Mouse (Mus musculus) liver, embryonic 16.5 days (tissue): Measurements from ENCODE around the gene Il20rb. TPM values are rescaled to one million over a fixed set of nuclear protein-coding genes. Genes with fewer than 3 reads are reported as not detected.

Experiments
- ATAC-seq: fragments of 200-750 bp; cut with Nextera tagmentation; 2 replicates; pipeline ENCODE4 v1.8.0; 2017; ENCODE audit warnings: low read depth, mild to moderate bottlenecking, moderate number of reproducible peaks, moderate library complexity
- H3K27ac ChIP-seq: fragments of 300-500 bp; sonication (generic); 2 replicates; pipeline ENCODE4 v1.5.1; 2014; ENCODE audit warnings: mild to moderate bottlenecking, low read length
- H3K27me3 ChIP-seq: fragments of 300-500 bp; sonication (generic); 2 replicates; pipeline ENCODE4 v1.6.1; 2014; ENCODE audit warnings: low read depth, low read length, mixed read lengths; ENCODE audit not compliant: control insufficient read depth, insufficient read depth
- H3K36me3 ChIP-seq: fragments of 300-500 bp; sonication (generic); 2 replicates; pipeline ENCODE4 v1.6.1; 2014; ENCODE audit warnings: mild to moderate bottlenecking; ENCODE audit not compliant: control insufficient read depth, insufficient read depth
- H3K4me1 ChIP-seq: fragments of 300-500 bp; sonication (generic); 2 replicates; pipeline ENCODE4 v1.6.1; 2014; ENCODE audit warnings: low read depth, low read length, mixed read lengths; ENCODE audit not compliant: control insufficient read depth
- H3K4me2 ChIP-seq: fragments of 300-500 bp; sonication (generic); 2 replicates; pipeline ENCODE4 v1.6.1; 2014; ENCODE audit warnings: low read depth, low read length, mixed read lengths
- H3K4me3 ChIP-seq: fragments of 300-500 bp; sonication (generic); 2 replicates; pipeline ENCODE4 v1.5.1; 2014; ENCODE audit warnings: low read depth, mild to moderate bottlenecking, low read length
- H3K9ac ChIP-seq: fragments of 300-500 bp; sonication (generic); 2 replicates; pipeline ENCODE4 v1.6.1; 2014; ENCODE audit warnings: low read depth, low read length
- H3K9me3 ChIP-seq: fragments of 300-500 bp; sonication (generic); replicated peaks from 2 replicates; pipeline ENCODE4 v1.6.1; 2016; ENCODE audit warnings: low read length; ENCODE audit not compliant: control insufficient read depth
- WGBS: fragments of 180-500 bp; shearing (Covaris S2); extraction: QIAGEN DNeasy Blood & Tissue Kit; methylation state at CpG from one replicate; pipeline ENCODE4 v1.1.7; 2014; ENCODE audit not compliant: insufficient replicate concordance; 5-methylcytosine and 5-hydroxymethylcytosine counted together
- polyA plus RNA-seq: library from polyadenylated mRNA; unstranded; fragments of >200 nt; fragmentation: Nextera tagmentation; extraction: Ambion mirVana; gene quantifications from 2 replicates; pipeline ENCODE4 v1.2.1, GENCODE M21; 2015

The Il20rb gene
- polyA plus RNA-seq, 1 experiment from 2014 or later = 0.24 TPM

GRCm38 (mm10) chr9:100474056-100474455, 12.5 kb downstream of the Il20rb start:
- H3K4me2 ChIP-seq = no peak overlapping the region
- H3K4me1 ChIP-seq = no peaks in the 10 kb centered on the region
- no peak overlapping the region for H3K27ac ChIP-seq
- H3K36me3 ChIP-seq = no peaks in the 10 kb centered on the region
- WGBS = 63% methylated on average over 1 of the region's 1 CpGs
- H3K4me3 ChIP-seq = no peak overlapping the region
- H3K9me3 ChIP-seq = no peaks in the 10 kb centered on the region
- no peak overlapping the region for H3K9ac ChIP-seq
- ATAC-seq = no peak
- H3K27me3 ChIP-seq = no peaks in the 10 kb centered on the region

- ATAC-seq = no peak
- Histone ChIP-seq H3K9ac (no peak overlapping the region), H3K4me2 (no peak overlapping the region), H3K27me3 (no peaks in the 10 kb centered on the region), H3K4me1 (no peaks in the 10 kb centered on the region), H3K9me3 (no peaks in the 10 kb centered on the region), H3K4me3 (no peak overlapping the region), H3K27ac (no peak overlapping the region), H3K36me3 (no peaks in the 10 kb centered on the region)
- 66% methylated on average over 6 of the region's 6 CpGs for WGBS
Measured at GRCm38 (mm10) chr9:100473361-100473760, 13.2 kb downstream of the Il20rb start.

GRCm38 (mm10) chr9:100472931-100473330, 13.7 kb downstream of the Il20rb start:
- H3K4me3 ChIP-seq = no peak overlapping the region

GRCm38 (mm10) chr9:100471605-100471953, 15.0 kb downstream of the Il20rb start:
- Histone ChIP-seq H3K27ac (no peak overlapping the region), H3K4me2 (no peak overlapping the region), H3K27me3 (no peaks in the 10 kb centered on the region), H3K4me1 (no peaks in the 10 kb centered on the region), H3K36me3 (no peaks in the 10 kb centered on the region), H3K9ac (no peak overlapping the region), H3K4me3 (no peak overlapping the region), H3K9me3 (no peaks in the 10 kb centered on the region)
- ATAC-seq = no peak
- 51% methylated on average over 4 of the region's 4 CpGs for WGBS

More at GRCm38 (mm10) chr9:100472931-100473330, 13.7 kb downstream of the Il20rb start:
- Histone ChIP-seq H3K9me3 (no peaks in the 10 kb centered on the region), H3K4me1 (no peaks in the 10 kb centered on the region), H3K9ac (no peak overlapping the region), H3K36me3 (no peaks in the 10 kb centered on the region), H3K27ac (no peak overlapping the region), H3K27me3 (no peaks in the 10 kb centered on the region), H3K4me2 (no peak overlapping the region)
- WGBS = 79% methylated on average over 8 of the region's 8 CpGs
- ATAC-seq = no peak

GRCm38 (mm10) chr9:100470936-100471604, 15.5 kb downstream of the Il20rb start:
- H3K36me3 ChIP-seq = no peaks in the 10 kb centered on the region
- H3K9me3 ChIP-seq = no peaks in the 10 kb centered on the region
- ATAC-seq = 0 out of 2 replicates have a peak, but pooled peaks have one; percentile 11
- 58% methylated on average over 8 of the region's 8 CpGs for WGBS
- H3K4me3 ChIP-seq = no peak overlapping the region
- H3K4me2 ChIP-seq = no peak overlapping the region
- no peaks in the 10 kb centered on the region for H3K4me1 ChIP-seq
- no peak overlapping the region for H3K27ac ChIP-seq
- no peaks in the 10 kb centered on the region for H3K27me3 ChIP-seq
- H3K9ac ChIP-seq = no peak overlapping the region

- H3K36me3 ChIP-seq = no peaks in the 10 kb centered on the region
- ATAC-seq = no peak
- H3K9ac ChIP-seq = no peak overlapping the region
- no peaks in the 10 kb centered on the region for H3K9me3 ChIP-seq
- WGBS = 35% methylated on average over 1 of the region's 1 CpGs
- H3K4me1 ChIP-seq = no peaks in the 10 kb centered on the region
- no peak overlapping the region for H3K4me2 ChIP-seq
- no peak overlapping the region for H3K27ac ChIP-seq
- H3K4me3 ChIP-seq = no peak overlapping the region
- no peaks in the 10 kb centered on the region for H3K27me3 ChIP-seq
Measured at GRCm38 (mm10) chr9:100470228-100470627, 16.4 kb downstream of the Il20rb start.

- ATAC-seq = no peak
- 72% methylated on average over 3 of the region's 3 CpGs for WGBS
- no peaks in the 10 kb centered on the region for H3K27me3 ChIP-seq
- no peak overlapping the region for H3K27ac ChIP-seq
- H3K4me1 ChIP-seq = no peaks in the 10 kb centered on the region
- no peaks in the 10 kb centered on the region for H3K9me3 ChIP-seq
- H3K4me2 ChIP-seq = no peak overlapping the region
- no peak overlapping the region for H3K4me3 ChIP-seq
- H3K9ac ChIP-seq = no peak overlapping the region
- no peaks in the 10 kb centered on the region for H3K36me3 ChIP-seq
Measured at GRCm38 (mm10) chr9:100469681-100470080, 16.9 kb downstream of the Il20rb start.

- Histone ChIP-seq H3K4me3 (no peak overlapping the region), H3K4me2 (no peak overlapping the region), H3K27me3 (no peaks in the 10 kb centered on the region), H3K9ac (no peak overlapping the region), H3K9me3 (no peaks in the 10 kb centered on the region), H3K27ac (no peak overlapping the region), H3K4me1 (no peaks in the 10 kb centered on the region), H3K36me3 (no peaks in the 10 kb centered on the region)
- ATAC-seq = no peak
- 79% methylated on average over 8 of the region's 8 CpGs for WGBS
Measured at GRCm38 (mm10) chr9:100468151-100468550, 18.4 kb downstream of the Il20rb start.

GRCm38 (mm10) chr9:100467653-100468052, 18.9 kb downstream of the Il20rb start:
- Histone ChIP-seq H3K27me3 (no peaks in the 10 kb centered on the region), H3K4me2 (no peak overlapping the region), H3K27ac (no peak overlapping the region), H3K9ac (no peak overlapping the region), H3K36me3 (no peaks in the 10 kb centered on the region), H3K4me1 (no peaks in the 10 kb centered on the region), H3K4me3 (no peak overlapping the region), H3K9me3 (no peaks in the 10 kb centered on the region)
- ATAC-seq = no peak
- 65% methylated on average over 7 of the region's 7 CpGs for WGBS
